Mouse (Mus musculus): ENCODE data around the gene Fzd7. TPM values are rescaled to one million over a fixed set of nuclear protein-coding genes. Genes with fewer than 3 reads are reported as not detected.

The Fzd7 gene
- polyA plus RNA-seq, 1 experiment from 2014 or later, result 2.6 TPM

DNA sequence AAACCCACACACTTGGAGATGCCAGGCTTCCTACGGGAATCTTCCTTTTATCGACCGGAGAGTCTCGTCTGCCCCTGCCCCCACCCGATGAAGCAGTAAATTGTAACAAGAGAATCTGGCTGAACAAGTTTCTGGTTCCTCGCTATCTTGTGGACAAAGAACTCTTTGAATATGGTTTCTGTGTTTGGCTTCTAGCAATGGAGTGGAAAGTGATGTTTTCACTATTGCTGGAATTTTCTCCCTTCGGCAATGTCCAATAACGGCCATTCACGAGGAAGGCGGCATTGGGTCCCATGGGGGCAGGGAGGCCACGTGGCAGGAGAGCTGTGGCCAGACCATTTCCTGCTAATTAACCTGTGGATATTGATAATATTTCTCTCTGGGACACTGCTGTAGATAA, 32.8 kb upstream of the Fzd7 start:
- H3K9ac ChIP-seq (ENCODE audit: low read depth, low read length), result no peak overlapping the region
- H3K4me3 ChIP-seq (ENCODE audit: low read depth, low read length), result no peak overlapping the region
- H3K27ac ChIP-seq (ENCODE audit: low read depth, low read length), result no peak overlapping the region
- ATAC-seq, result peak; percentile 18; the same call in 1 of the 2 replicates
- peak overlapping the region; percentile 44 for H3K4me2 ChIP-seq (replicated peaks; ENCODE audit: low read depth)
- 0 out of 2 replicates have a peak, but pooled peaks cover 7% of the 10 kb centered on the region for H3K4me1 ChIP-seq (replicated peaks; ENCODE audit: control insufficient read depth, insufficient read depth, low read length)
- 18% methylated on average over 11 of the region's 11 CpGs for WGBS
- TF ChIP-seq CTCF (IDR thresholded peaks at IDR 0.05; ENCODE audit: low read depth), result no peak
- no peaks in the 10 kb centered on the region for H3K27me3 ChIP-seq (replicated peaks; ENCODE audit: control insufficient read depth, insufficient read depth, low read length)
- no peaks in the 10 kb centered on the region for H3K9me3 ChIP-seq (ENCODE audit: control insufficient read depth)
- no peaks in the 10 kb centered on the region for H3K36me3 ChIP-seq (ENCODE audit: control insufficient read depth, insufficient read depth)

DNA sequence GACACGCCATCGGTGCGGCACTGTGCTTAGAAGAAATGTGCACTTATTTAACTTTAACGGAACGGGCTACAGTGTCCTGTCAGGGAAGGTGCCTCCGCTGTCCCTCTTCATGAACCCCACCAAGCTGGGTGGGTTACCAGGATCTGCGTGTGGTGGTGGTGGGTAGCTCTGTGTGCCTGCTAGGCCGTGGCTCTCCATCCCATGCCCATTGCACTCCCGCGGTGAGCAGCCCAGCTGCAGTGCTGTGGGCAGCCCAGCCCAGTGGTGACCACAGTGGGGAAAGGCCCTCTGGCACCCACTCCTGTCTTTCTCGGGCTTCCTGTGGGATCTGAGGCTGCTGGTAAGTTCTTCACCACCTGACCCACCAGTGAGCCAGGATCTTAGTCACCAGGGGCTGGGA, 31.3 kb upstream of the Fzd7 start:
- ATAC-seq, result no peak
- 91% methylated on average over 11 of the region's 11 CpGs for WGBS

DNA sequence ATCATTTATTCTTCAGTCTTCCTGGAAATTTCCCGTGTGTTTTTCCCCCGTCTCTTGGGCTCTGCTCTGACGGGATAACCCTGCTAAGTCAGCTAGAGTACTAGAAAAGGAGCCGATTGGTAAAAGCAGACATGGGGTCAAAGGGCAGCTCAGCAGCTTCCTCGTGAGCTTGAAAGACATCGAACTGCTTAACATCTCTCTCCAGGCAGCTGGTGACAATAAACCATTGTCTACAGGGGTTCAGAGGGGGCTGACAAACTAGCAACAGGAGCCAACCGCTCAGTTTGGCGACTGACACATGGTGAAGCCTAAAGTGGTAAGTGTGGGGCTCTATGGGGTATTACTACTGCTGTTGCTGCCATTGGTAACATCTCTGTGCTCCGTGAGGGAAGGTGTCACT, 30.6 kb upstream of the Fzd7 start:
- 32% methylated on average over 9 of the region's 9 CpGs for WGBS

More for the DNA sequence above, 31.3 kb upstream of the Fzd7 start:
- no peak for TF ChIP-seq CTCF (IDR thresholded peaks at IDR 0.05; ENCODE audit: low read depth)
- Histone ChIP-seq H3K27me3 (replicated peaks; ENCODE audit: control insufficient read depth, insufficient read depth, low read length) (no peaks in the 10 kb centered on the region), H3K36me3 (ENCODE audit: control insufficient read depth, insufficient read depth) (no peaks in the 10 kb centered on the region), H3K27ac (ENCODE audit: low read depth, low read length) (no peak overlapping the region), H3K4me3 (ENCODE audit: low read depth, low read length) (no peak overlapping the region), H3K9ac (ENCODE audit: low read depth, low read length) (no peak overlapping the region), H3K4me2 (replicated peaks; ENCODE audit: low read depth) (no peak overlapping the region), H3K9me3 (ENCODE audit: control insufficient read depth) (no peaks in the 10 kb centered on the region), H3K4me1 (replicated peaks; ENCODE audit: control insufficient read depth, insufficient read depth, low read length) (0 out of 2 replicates have a peak, but pooled peaks cover 7% of the 10 kb centered on the region)

DNA sequence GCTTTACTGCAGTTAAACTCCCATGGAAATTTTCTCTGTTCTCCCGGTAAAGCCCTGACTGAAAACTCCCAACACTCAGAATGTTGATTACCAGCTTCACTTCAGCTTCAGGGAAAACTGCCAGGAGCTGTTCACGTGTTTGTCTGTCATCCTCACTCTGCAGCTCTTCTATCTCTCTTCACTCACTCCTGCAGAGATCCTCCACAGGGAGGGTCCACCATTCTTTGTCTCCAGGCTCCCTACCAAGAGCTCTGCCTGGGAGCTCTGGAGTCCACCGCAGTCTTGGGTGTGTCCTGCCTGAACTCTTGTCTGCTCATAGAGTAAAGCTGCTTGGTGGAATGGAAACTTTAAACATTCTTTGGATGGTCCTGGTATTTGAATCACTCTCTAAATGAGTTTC, 25.4 kb upstream of the Fzd7 start:
- no peak overlapping the region for H3K4me3 ChIP-seq (ENCODE audit: low read depth, low read length)
- WGBS, result 57% methylated on average over 3 of the region's 3 CpGs
- H3K9ac ChIP-seq (ENCODE audit: low read depth, low read length), result no peak overlapping the region
- no peaks in the 10 kb centered on the region for H3K27me3 ChIP-seq (replicated peaks; ENCODE audit: control insufficient read depth, insufficient read depth, low read length)
- ATAC-seq, result no peak
- no peaks in the 10 kb centered on the region for H3K36me3 ChIP-seq (ENCODE audit: control insufficient read depth, insufficient read depth)
- H3K9me3 ChIP-seq (ENCODE audit: control insufficient read depth), result no peaks in the 10 kb centered on the region
- no peak overlapping the region for H3K4me2 ChIP-seq (replicated peaks; ENCODE audit: low read depth)
- no peak overlapping the region for H3K27ac ChIP-seq (ENCODE audit: low read depth, low read length)
- no peak for TF ChIP-seq CTCF (IDR thresholded peaks at IDR 0.05; ENCODE audit: low read depth)
- no peaks in the 10 kb centered on the region for H3K4me1 ChIP-seq (replicated peaks; ENCODE audit: control insufficient read depth, insufficient read depth, low read length)

More for the DNA sequence above, 30.6 kb upstream of the Fzd7 start:
- no peaks in the 10 kb centered on the region for H3K27me3 ChIP-seq (replicated peaks; ENCODE audit: control insufficient read depth, insufficient read depth, low read length)
- no peak overlapping the region for H3K27ac ChIP-seq (ENCODE audit: low read depth, low read length)
- TF ChIP-seq CTCF (IDR thresholded peaks at IDR 0.05; ENCODE audit: low read depth), result no peak
- H3K36me3 ChIP-seq (ENCODE audit: control insufficient read depth, insufficient read depth), result no peaks in the 10 kb centered on the region
- no peak overlapping the region for H3K4me2 ChIP-seq (replicated peaks; ENCODE audit: low read depth)
- H3K9me3 ChIP-seq (ENCODE audit: control insufficient read depth), result no peaks in the 10 kb centered on the region
- 0 out of 2 replicates have a peak, but pooled peaks cover 7% of the 10 kb centered on the region for H3K4me1 ChIP-seq (replicated peaks; ENCODE audit: control insufficient read depth, insufficient read depth, low read length)
- ATAC-seq, result no peak; the same call in 1 of the 2 replicates
- H3K9ac ChIP-seq (ENCODE audit: low read depth, low read length), result no peak overlapping the region
- no peak overlapping the region for H3K4me3 ChIP-seq (ENCODE audit: low read depth, low read length)

DNA sequence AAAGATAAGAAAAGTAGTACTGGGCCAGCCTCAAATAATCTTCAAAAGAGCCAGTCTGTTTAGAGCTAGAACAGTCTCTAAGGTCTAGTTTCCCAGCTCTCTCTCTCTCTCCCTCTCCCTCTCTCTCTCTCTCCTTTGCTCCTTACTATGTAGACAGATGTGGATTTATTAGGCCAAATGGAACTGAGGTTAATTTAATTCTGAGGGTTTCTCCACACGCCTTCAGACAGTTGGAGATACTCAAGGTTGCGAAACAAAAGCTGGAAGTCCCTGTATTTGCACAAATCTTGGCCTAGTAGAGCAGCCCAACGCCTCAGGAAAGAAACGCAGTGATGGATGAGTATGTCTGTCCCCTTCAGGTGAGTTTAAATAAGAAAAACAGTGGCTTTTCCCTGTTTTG, 24.4 kb upstream of the Fzd7 start:
- Histone ChIP-seq H3K4me3 (ENCODE audit: low read depth, low read length) (no peak overlapping the region), H3K27ac (ENCODE audit: low read depth, low read length) (no peak overlapping the region), H3K36me3 (ENCODE audit: control insufficient read depth, insufficient read depth) (no peaks in the 10 kb centered on the region), H3K9me3 (ENCODE audit: control insufficient read depth) (no peaks in the 10 kb centered on the region), H3K4me1 (replicated peaks; ENCODE audit: control insufficient read depth, insufficient read depth, low read length) (no peaks in the 10 kb centered on the region), H3K27me3 (replicated peaks; ENCODE audit: control insufficient read depth, insufficient read depth, low read length) (no peaks in the 10 kb centered on the region), H3K9ac (ENCODE audit: low read depth, low read length) (no peak overlapping the region), H3K4me2 (replicated peaks; ENCODE audit: low read depth) (no peak overlapping the region)
- 61% methylated on average over 4 of the region's 4 CpGs for WGBS
- TF ChIP-seq CTCF (IDR thresholded peaks at IDR 0.05; ENCODE audit: low read depth), result no peak
- ATAC-seq, result no peak

DNA sequence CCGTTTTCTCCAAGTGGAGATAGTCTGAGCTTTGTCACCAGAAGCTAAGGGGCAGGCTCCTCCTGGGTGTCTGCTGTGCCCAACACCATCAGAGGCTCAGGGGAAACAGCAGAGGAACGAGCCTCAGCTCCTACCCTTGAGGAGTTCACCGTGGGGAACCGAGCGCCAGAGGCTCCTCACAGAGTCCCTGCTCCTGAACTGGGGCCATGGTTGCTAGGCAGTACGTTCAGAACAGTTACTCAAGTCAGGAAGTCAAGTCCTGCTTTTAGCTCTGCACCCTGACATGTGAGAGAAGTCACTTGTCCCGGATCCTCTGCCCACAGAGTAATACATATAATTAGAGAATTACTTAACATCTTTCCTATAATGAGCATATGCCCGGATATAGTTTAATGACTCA, 23.3 kb upstream of the Fzd7 start:
- ATAC-seq, result no peak
- no peak overlapping the region for H3K9ac ChIP-seq (ENCODE audit: low read depth, low read length)
- H3K4me2 ChIP-seq (replicated peaks; ENCODE audit: low read depth), result peak overlapping the region; percentile 21; the same call in 1 of the 2 replicates
- H3K4me1 ChIP-seq (replicated peaks; ENCODE audit: control insufficient read depth, insufficient read depth, low read length), result no peaks in the 10 kb centered on the region
- H3K36me3 ChIP-seq (ENCODE audit: control insufficient read depth, insufficient read depth), result no peaks in the 10 kb centered on the region
- no peak for TF ChIP-seq CTCF (IDR thresholded peaks at IDR 0.05; ENCODE audit: low read depth)
- no peaks in the 10 kb centered on the region for H3K27me3 ChIP-seq (replicated peaks; ENCODE audit: control insufficient read depth, insufficient read depth, low read length)
- 45% methylated on average over 8 of the region's 8 CpGs for WGBS
- no peak overlapping the region for H3K4me3 ChIP-seq (ENCODE audit: low read depth, low read length)
- no peak overlapping the region for H3K27ac ChIP-seq (ENCODE audit: low read depth, low read length)
- no peaks in the 10 kb centered on the region for H3K9me3 ChIP-seq (ENCODE audit: control insufficient read depth)
